Mouse (Mus musculus): ENCODE data around the gene Zbtb5. TPM values are rescaled to one million over a fixed set of nuclear protein-coding genes. Genes with fewer than 3 reads are reported as not detected.
A peak's percentile ranks its signal among the peaks of the same experiment; 100 is the strongest.
"Not testable (repeated sequence)": the region's sequence is repeated elsewhere in the genome, so short reads cannot be mapped to it uniquely, and the experiment has no call there.

The Zbtb5 gene
- polyA plus RNA-seq (2016; fragmentation: Nextera tagmentation; extraction: Ambion mirVana) = 34.5 and 39.4 TPM in 2 replicates

DNA sequence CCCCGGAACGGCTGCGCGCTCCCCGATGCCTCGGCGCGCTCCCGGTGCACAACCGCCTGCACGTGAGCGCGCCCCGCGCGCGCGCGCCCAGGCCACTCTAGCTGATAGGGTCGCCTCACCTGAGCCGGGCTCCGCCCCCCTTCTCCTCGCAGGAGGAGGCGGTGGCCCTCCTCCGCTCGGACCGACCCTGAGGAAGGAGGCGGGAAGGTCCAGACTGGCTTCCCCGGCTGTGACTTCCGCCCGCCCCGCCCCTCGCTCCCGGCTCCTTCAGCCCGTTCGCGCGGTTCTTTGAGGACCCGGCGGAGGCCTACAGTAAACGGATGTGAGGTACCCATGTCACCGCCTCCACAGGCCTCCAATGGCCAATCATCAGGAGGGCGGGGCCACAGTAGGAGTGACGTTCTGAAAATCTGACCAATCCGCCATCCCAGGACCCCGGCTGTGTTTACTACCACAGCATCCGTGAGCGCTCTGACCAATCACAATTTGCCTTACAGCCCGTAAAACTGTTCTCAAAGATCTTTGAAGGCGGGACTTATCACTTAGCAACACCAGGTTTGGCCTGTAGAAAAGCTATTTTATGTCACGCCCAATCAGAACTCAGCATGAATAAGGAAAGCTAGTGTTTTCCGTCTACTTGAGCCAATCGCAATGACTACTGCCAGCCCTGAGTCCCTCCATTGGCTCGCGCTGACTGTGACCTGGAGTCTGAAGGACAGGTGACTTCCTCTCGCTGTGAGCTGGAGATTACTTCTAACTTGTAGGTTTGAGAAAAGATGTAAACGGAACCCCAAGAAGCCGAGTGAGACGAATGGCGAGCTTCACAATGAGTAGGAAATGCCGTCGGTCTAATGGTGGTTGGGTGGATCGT, at the start of gene Zbtb5:
Zbtb5 (minus strand) TSS at position 308 of the 871 bp plus-strand sequence.
- WGBS = under 1% methylated on average over 63 of the region's 63 CpGs
- peak within 1 kb of the TSS; percentile 95 for H3K27ac ChIP-seq (replicated peaks)
- H3K4me1 ChIP-seq = peaks cover 26% of the 10 kb centered on the region
- DNase-seq (ENCODE audit: low spot score) = peak; percentile 100
- 0 out of 2 replicates have a peak, but pooled peaks cover under 1% of the 10 kb centered on the region for H3K36me3 ChIP-seq
- H3K4me3 ChIP-seq = peak within 1 kb of the TSS; percentile 87
- H3K9me3 ChIP-seq (replicated peaks) = no peaks in the 10 kb centered on the region
- no peaks in the 10 kb centered on the region for H3K27me3 ChIP-seq (ENCODE audit: low read depth, poor library complexity, severe bottlenecking)

DNA sequence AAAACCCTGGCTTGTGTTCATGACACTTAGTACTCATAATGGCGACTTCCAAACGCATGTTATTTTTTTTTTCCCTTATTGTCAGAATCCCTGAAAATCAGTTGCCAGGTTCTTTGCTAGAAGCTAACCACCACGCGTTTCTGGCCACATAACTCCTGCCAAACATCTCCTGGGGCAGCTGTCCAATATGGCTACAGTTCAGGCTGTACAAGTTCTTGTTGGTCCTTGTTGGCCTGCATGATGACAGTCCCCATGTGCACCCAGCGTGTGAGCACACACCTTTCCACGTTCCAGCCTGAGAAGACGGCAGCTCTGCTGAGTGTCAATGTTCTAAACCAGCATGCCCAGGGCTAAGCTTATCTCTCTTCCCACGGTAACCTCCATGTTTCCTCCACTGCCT, 43.2 kb upstream of the Zbtb5 start:
- Histone ChIP-seq H3K4me3 (no peak overlapping the region), H3K27ac (replicated peaks) (no peak overlapping the region), H3K4me1 (no peaks in the 10 kb centered on the region), H3K27me3 (ENCODE audit: low read depth, poor library complexity, severe bottlenecking) (peaks cover 8% of the 10 kb centered on the region), H3K36me3 (peaks cover 42% of the 10 kb centered on the region), H3K9me3 (replicated peaks) (no peaks in the 10 kb centered on the region)
- no peak for DNase-seq (ENCODE audit: low spot score)
- WGBS = 88% methylated on average over 8 of the region's 8 CpGs

DNA sequence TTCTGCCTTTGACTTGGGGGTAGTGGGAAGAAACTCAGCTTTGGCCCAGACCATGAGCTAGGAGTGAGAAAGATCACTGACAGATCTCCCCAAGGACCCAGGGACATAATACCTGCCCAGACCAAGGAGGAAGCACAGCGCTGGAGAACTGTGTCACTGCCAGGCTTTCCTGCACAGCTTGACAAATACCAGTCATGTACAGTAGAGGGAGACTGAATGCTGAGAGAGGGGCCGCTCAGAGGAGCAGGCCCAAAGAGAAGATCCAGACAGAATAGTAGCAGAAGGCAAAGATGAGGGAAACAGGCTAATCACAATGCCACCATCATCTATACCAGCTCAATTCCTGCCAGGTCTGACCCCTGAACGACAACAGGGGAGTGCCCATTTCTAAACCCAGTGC, 42.6 kb upstream of the Zbtb5 start:
- no peak for DNase-seq (ENCODE audit: low spot score)
- Histone ChIP-seq H3K9me3 (replicated peaks) (no peaks in the 10 kb centered on the region), H3K4me3 (no peak overlapping the region), H3K27me3 (ENCODE audit: low read depth, poor library complexity, severe bottlenecking) (peaks cover 2% of the 10 kb centered on the region), H3K4me1 (no peaks in the 10 kb centered on the region), H3K27ac (replicated peaks) (no peak overlapping the region), H3K36me3 (peaks cover 40% of the 10 kb centered on the region)
- 58% methylated on average over 3 of the region's 3 CpGs for WGBS

DNA sequence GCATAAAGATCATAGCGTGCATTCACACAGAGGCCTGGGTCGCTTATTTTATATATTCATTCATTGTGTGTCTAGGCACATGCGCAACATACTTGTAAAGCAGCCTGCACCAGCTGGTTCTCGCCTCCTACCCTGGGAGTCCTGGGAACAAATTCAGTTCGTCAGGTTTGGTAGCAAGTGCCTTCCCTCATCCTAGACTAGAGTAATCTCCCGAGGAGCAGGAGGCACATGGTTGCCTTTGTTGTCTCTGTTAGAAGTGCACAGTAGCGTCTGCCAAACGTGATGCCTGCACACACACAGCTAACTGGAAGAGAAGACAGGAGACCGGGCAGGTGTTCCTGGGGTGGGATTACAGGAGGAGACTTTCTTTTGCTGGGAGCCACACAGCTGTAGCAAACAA, 35.7 kb upstream of the Zbtb5 start:
- no peak overlapping the region for H3K4me3 ChIP-seq
- H3K27me3 ChIP-seq (ENCODE audit: low read depth, poor library complexity, severe bottlenecking) = no peaks in the 10 kb centered on the region
- H3K27ac ChIP-seq (replicated peaks) = no peak overlapping the region
- peaks cover 49% of the 10 kb centered on the region for H3K36me3 ChIP-seq
- WGBS = 76% methylated on average over 9 of the region's 9 CpGs
- DNase-seq (ENCODE audit: low spot score) = no peak
- H3K4me1 ChIP-seq = no peaks in the 10 kb centered on the region
- no peaks in the 10 kb centered on the region for H3K9me3 ChIP-seq (replicated peaks)

DNA sequence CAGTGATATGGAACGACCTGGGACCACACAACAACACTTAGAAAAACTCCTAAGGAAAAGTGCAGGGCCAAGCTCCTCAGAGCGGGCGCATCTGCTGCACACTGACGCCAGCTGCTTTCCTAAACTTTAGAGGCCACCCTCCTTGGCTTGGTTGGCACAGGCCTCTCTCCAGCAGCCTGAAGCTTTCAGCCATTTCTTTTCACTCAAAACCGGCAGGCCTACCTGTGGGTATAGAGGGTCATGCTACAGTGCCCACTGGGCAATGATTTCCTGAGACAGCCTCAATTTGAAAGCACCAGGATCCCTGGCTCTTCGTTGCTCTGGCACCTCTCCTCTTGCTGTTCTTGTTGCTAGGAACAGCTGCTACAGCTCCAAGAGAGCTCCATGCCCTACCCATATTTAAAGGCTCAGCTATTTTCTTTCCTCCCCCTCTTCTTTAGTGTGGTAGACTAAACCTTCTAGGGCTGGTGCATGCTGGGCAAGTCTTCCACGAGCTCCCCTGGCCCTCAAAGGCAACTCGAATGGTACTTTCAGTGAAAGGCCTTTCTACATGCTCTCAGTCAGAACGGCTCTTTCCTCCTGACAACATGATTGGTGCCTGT, 35.2 kb upstream of the Zbtb5 start:
- WGBS = 88% methylated on average over 9 of the region's 9 CpGs

DNA sequence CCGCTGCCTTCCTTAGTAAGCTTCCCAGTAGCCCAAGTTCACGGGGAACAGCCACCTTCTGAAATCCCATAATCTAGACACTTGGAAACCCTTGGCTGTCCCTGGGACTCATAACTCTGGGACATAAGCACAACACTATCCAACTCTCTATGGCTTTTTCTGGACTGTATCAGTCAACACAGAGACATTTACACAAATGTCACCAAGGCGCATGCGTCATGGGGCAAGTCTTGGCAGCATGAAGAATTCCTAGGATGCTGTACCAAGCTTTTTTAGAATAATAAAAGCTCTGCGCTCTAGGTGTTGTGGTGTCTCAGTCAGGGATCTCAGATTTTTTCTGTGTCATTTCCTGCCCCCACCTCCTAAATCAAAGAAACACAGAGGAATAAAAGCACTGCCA, 34.5 kb upstream of the Zbtb5 start:
- no peak for DNase-seq (ENCODE audit: low spot score)
- Histone ChIP-seq H3K4me3 (no peak overlapping the region), H3K4me1 (no peaks in the 10 kb centered on the region), H3K36me3 (peaks cover 54% of the 10 kb centered on the region), H3K27ac (replicated peaks) (no peak overlapping the region), H3K27me3 (ENCODE audit: low read depth, poor library complexity, severe bottlenecking) (no peaks in the 10 kb centered on the region), H3K9me3 (replicated peaks) (no peaks in the 10 kb centered on the region)
- 91% methylated on average over 5 of the region's 5 CpGs for WGBS

More for the DNA sequence above, 35.2 kb upstream of the Zbtb5 start:
- no peaks in the 10 kb centered on the region for H3K4me1 ChIP-seq
- no peaks in the 10 kb centered on the region for H3K9me3 ChIP-seq (replicated peaks)
- no peaks in the 10 kb centered on the region for H3K27me3 ChIP-seq (ENCODE audit: low read depth, poor library complexity, severe bottlenecking)
- no peak overlapping the region for H3K4me3 ChIP-seq
- H3K27ac ChIP-seq (replicated peaks) = no peak overlapping the region
- no peak for DNase-seq (ENCODE audit: low spot score)
- peaks cover 49% of the 10 kb centered on the region for H3K36me3 ChIP-seq

DNA sequence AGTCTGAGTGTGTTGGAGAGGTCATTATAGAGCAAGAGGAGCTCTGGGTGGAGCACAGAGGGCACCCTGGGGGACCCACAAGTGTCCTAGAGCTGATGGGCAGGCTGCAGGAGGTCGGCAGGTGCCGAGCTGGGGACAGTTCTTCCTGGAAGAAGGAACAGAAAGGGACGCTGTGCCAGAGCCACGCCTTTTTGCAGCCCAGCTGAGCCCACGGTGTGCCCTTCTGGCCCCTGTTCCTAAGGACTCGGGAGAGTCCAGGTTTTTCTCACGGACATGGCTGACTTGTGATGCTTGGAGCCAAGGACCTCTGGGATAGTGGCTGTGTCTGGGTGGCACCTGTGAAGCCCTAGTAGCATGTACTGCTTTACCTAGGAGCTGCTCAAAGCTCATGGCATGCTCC, 28.6 kb upstream of the Zbtb5 start:
- Histone ChIP-seq H3K9me3 (replicated peaks) (no peaks in the 10 kb centered on the region), H3K4me3 (no peak overlapping the region), H3K27ac (replicated peaks) (no peak overlapping the region), H3K27me3 (ENCODE audit: low read depth, poor library complexity, severe bottlenecking) (no peaks in the 10 kb centered on the region), H3K36me3 (peaks cover 64% of the 10 kb centered on the region), H3K4me1 (no peaks in the 10 kb centered on the region)
- DNase-seq (ENCODE audit: low spot score) = no peak
- WGBS = 87% methylated on average over 7 of the region's 7 CpGs

DNA sequence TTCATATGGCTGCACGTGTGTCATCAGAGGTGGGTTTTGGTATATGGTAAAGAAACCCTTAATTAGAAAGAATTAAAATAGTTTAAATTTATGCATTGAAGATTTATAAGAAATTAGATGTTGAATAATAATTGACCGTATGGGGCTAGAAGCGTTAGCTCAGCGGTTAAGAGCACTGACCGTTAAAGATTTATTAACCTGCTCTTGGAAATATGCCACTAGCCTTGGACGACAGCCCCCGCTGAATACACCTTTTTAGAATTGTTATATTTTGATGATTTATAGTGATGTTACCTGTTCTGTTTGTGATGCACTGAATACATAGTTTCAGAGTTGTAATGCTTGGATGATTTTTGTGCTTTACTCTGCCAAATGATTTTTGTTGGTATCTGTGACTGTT, 27.3 kb upstream of the Zbtb5 start:
- not testable (repeated sequence) for H3K4me3 ChIP-seq; H3K4me1 ChIP-seq; H3K27me3 ChIP-seq (ENCODE audit: low read depth, poor library complexity, severe bottlenecking); H3K9me3 ChIP-seq (replicated peaks); DNase-seq (ENCODE audit: low spot score); H3K27ac ChIP-seq (replicated peaks)
- 95% methylated on average over 7 of the region's 7 CpGs for WGBS
- peaks cover 68% of the 10 kb centered on the region for H3K36me3 ChIP-seq

DNA sequence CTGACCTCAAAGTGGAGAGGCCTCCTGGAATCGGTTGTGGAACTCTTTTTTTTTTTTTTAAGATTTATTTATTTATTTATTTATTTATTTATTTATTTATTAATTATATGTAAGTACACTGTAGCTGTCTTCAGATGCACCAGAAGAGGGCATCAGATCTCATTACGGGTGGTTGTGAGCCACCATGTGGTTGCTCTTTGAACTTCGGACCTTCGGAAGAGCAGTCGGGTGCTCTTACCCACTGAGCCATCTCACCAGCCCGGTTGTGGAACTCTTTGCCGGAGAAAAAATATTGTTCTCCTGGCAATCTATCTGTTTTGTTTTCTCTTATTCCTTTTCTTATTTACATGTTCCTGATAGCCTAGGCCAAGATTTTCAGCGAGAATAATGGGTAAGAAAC, 26.7 kb upstream of the Zbtb5 start:
- H3K27ac ChIP-seq (replicated peaks); DNase-seq (ENCODE audit: low spot score); H3K27me3 ChIP-seq (ENCODE audit: low read depth, poor library complexity, severe bottlenecking); H3K4me1 ChIP-seq; H3K9me3 ChIP-seq (replicated peaks); H3K4me3 ChIP-seq: not testable (repeated sequence)
- 64% methylated on average over 8 of the region's 8 CpGs for WGBS
- H3K36me3 ChIP-seq = peaks cover 68% of the 10 kb centered on the region

DNA sequence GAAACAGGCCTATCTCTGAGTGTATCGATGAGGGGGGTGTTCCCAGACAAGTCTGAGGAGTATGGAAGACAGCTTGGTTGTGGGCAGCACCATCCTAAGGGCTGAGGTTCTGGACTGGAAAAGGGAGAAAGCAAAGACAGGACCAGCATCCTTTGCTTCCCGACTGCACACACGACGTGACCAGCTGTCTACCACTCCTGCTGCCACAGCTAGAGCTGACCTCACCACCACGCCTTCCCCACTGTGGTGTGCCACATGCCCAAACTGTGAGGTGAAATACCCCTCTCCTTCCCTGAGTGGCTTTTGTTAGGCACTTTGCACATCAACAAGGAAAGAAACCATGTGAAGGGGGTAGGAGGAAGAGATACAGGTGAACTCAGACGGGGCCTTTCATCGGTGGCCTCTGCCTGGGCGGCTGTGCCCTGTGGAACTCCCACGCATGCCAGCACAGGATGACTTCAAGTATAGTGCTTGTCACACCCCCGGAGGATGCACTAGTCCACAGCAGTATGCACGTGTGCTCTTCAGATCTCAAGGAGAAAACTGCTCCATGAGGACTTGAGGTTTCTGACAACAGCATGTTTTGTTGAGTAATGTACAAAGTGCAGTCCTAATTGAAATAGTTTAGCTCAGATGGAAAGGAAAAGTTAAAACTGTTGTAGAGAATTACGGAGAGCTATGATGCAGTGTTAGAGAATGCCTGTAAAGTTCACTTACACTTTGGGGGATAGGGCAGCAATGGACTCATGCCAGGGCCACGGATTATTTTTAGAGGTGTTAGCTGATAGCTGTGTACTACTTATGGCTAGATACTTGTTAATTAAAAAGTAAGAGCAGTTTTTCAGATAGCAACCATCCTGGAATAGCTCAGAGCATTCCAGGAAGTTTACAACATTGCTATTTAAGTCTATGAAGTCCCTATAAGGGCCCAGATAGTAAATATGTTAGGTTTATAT, 25.5 kb upstream of the Zbtb5 start:
- 93% methylated on average over 13 of the region's 13 CpGs for WGBS
- Histone ChIP-seq H3K27ac (replicated peaks) (no peak overlapping the region), H3K9me3 (replicated peaks) (no peaks in the 10 kb centered on the region), H3K4me3 (no peak overlapping the region), H3K36me3 (peaks cover 72% of the 10 kb centered on the region), H3K27me3 (ENCODE audit: low read depth, poor library complexity, severe bottlenecking) (no peaks in the 10 kb centered on the region), H3K4me1 (no peaks in the 10 kb centered on the region)
- no peak for DNase-seq (ENCODE audit: low spot score)

DNA sequence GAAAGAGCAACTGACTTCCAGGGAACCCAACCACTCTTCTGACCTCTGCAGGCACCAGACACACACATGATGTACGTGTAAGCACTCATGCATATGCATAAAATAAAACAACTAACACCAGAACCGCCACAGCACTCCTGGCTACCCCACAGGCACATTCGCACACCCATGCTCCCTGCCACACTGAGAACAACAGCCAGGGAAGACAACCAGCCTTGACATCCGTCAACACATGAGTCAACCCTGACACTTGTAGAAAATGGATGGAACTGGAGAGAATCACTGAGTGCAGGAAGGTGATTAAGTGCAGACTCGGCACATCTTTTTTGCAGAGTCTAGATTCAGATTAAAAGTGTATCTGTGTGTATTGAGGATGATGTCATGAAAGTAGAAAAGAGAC, 24.4 kb upstream of the Zbtb5 start:
- Histone ChIP-seq H3K36me3 (peaks cover 78% of the 10 kb centered on the region), H3K4me1 (no peaks in the 10 kb centered on the region), H3K27ac (replicated peaks) (no peak overlapping the region), H3K4me3 (no peak overlapping the region), H3K9me3 (replicated peaks) (no peaks in the 10 kb centered on the region), H3K27me3 (ENCODE audit: low read depth, poor library complexity, severe bottlenecking) (no peaks in the 10 kb centered on the region)
- no peak for DNase-seq (ENCODE audit: low spot score)
- 86% methylated on average over 5 of the region's 5 CpGs for WGBS

DNA sequence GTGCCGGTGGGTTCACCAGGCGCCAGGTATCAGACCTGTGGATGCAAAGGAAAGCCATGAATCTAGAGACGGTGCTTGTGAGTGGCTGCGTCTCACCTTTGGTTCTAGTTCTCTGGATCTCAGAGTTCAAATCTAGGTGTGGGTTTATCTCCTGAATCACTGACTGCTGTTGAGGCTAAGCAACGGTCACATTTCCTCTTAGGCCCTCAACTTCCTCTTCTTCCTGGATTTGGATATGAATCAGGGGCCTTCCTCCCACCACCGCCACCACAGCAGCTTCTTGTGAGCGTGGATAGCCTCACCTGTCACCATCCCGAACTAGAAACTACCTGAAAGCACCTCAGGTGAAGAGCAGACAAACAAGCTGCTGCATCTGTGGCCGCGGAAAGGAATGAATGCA, 23.8 kb upstream of the Zbtb5 start:
- H3K36me3 ChIP-seq = peaks cover 78% of the 10 kb centered on the region
- no peak for DNase-seq (ENCODE audit: low spot score)

More for the DNA sequence above, 23.8 kb upstream of the Zbtb5 start:
- H3K27me3 ChIP-seq (ENCODE audit: low read depth, poor library complexity, severe bottlenecking) = no peaks in the 10 kb centered on the region
- no peak overlapping the region for H3K27ac ChIP-seq (replicated peaks)
- H3K4me1 ChIP-seq = no peaks in the 10 kb centered on the region
- H3K9me3 ChIP-seq (replicated peaks) = no peaks in the 10 kb centered on the region
- no peak overlapping the region for H3K4me3 ChIP-seq
- WGBS = 92% methylated on average over 10 of the region's 10 CpGs

Measured in midbrain, embryonic 10.5 days (tissue).